Mouse (Mus musculus): ENCODE results near the gene Sft2d1. TPM values are rescaled to one million over a fixed set of nuclear protein-coding genes. Genes with fewer than 3 reads are reported as not detected.

Sft2d1 gene
- total and polyA plus RNA-seq, 3 experiments, result 23.7 to 64.1 (median 29.1) TPM

DNA sequence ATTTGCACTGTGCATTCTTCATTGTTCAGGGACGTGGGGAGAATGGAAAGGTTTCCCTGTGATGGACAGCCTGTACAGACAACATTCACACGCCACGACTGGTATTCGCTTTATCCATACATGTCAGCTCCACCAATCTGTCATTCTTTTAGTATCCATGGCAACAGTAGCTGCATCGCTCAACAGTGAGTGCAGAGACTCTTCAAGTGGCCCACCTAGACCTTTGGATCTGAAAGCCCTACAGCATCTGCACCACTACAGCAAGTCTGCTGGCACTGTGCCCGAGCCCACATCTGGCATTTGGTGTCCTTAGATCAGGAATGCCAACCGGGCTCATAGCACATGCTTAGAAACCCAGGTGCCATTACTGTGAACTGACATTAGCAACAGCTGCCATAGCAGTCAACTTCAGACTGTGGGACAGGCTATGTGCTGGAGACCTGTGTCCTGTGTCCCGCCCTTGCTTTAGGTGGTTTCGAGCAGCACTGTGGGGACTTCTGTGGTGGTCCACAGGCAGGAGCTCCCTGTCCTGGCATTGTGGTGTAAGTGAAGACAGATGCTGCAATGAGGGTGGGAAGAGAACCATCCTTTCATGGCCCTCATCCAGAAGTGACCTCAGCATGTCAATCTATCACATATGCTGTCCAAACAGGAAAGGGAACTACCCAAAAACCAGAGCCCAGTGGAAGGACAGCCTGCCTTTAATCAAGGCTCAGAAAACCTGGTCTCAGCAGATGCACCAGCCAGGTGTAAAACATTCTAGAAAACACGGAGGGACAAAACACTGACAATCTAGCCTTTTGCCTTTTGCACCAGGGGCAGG, 50.6 kb downstream of the Sft2d1 start:
- Histone ChIP-seq H3K9me3 (replicated peaks) (no peaks in the 10 kb centered on the region), H3K4me1 (ENCODE audit: insufficient read depth, low read depth, low read length) (no peaks in the 10 kb centered on the region), H3K36me3 (replicated peaks) (no peaks in the 10 kb centered on the region), H3K4me3 (ENCODE audit: low read depth, low read length) (no peak overlapping the region), H3K27me3 (ENCODE audit: insufficient read depth, low read length) (peaks cover 14% of the 10 kb centered on the region)
- DNase-seq (ENCODE audit: low spot score), result no peak
- TF ChIP-seq GATA2 (IDR thresholded peaks at IDR 0.05; ENCODE audit: borderline replicate concordance, low read depth, low read length) (no peak), GATA1 (IDR thresholded peaks at IDR 0.05; ENCODE audit: borderline replicate concordance, low read length) (no peak)
- ATAC-seq (ENCODE audit: extremely low read depth, insufficient number of reproducible peaks, low FRiP score, poor library complexity, severe bottlenecking), result no peak

DNA sequence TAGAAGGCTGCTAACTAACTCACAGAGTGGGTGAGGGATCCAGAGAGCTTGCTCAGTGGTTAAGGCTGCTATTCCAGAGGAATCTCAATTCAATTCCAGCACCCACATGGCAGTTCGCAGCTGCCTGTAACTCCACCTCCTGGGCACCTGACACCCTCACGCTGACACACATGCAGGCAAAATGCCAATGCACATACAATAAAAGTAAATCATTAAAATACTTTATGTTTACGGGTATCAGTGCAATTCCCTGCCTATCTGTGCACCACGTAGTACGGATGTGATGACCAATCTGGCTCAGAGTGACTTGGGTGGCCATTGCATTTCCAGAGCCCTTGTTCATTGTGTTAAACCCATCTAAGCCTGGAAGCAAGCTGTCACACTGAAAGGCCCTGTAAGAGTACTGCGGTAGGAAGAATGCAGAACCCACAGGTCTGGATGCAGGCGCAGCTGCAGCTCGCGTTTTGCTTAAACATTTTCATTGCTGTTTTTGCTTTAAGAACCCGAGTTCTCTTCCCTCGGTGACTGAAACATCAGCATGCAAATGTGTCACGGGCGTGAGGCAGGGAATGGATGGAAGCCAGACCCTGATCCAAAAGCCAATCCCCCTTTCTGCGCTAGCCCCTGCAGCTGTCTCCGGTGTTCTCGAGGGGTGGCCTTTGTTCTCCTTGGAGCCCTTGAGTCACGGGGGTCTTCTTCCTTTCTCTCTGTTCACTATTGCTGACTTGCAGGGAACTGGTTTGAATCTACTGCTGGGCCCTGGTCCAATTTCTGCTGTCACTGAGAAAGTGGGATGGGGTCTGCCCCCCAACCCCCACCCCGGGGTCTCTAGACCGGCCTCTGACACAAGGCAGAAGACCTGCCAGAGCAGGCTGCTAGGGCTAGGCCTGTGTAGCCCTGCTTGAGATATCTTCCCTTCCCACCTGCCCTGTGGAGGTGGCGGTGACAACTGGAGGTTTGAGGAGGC, 56.9 kb downstream of the Sft2d1 start:
- ATAC-seq (ENCODE audit: extremely low read depth, insufficient number of reproducible peaks, low FRiP score, poor library complexity, severe bottlenecking) (no peak), DNase-seq (ENCODE audit: low spot score) (no peak)
- peaks cover 26% of the 10 kb centered on the region for H3K27me3 ChIP-seq (ENCODE audit: insufficient read depth, low read length)
- no peaks in the 10 kb centered on the region for H3K36me3 ChIP-seq (replicated peaks)
- H3K4me1 ChIP-seq (ENCODE audit: insufficient read depth, low read depth, low read length), result peaks cover 11% of the 10 kb centered on the region
- TF ChIP-seq GATA2 (IDR thresholded peaks at IDR 0.05; ENCODE audit: borderline replicate concordance, low read depth, low read length), result no peak
- no peak for TF ChIP-seq CTCF (IDR thresholded peaks at IDR 0.05; ENCODE audit: low read depth, low read length)
- no peaks in the 10 kb centered on the region for H3K9me3 ChIP-seq (replicated peaks)
- H3K4me3 ChIP-seq (ENCODE audit: low read depth, low read length), result no peak overlapping the region

DNA sequence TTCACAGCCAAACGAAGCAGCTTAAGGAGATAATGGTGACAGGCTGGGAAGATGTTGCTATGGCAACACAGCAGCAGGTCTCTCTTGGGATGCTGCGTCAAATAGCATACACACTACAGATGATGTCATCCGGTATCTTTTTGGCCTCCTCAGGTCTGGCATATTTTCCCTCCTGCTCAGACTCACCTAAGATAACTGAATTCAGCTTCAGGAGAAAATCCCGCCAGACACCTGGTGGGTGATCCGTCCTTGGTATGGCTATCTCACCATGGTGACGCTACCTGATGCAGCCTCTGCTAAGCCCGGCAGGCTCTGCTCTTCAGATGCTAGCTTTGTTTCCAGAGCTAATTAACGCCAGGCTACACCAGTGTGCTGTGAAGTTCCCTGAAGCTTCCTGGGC, 57.7 kb downstream of the Sft2d1 start:
- TF ChIP-seq POLR2AphosphoS5 (IDR thresholded peaks at IDR 0.05; ENCODE audit: insufficient replicate concordance, low read depth, low read length) (no peak), GATA1 (IDR thresholded peaks at IDR 0.05; ENCODE audit: borderline replicate concordance, low read length) (no peak), GATA2 (IDR thresholded peaks at IDR 0.05; ENCODE audit: borderline replicate concordance, low read depth, low read length) (no peak), TAL1 (conservative IDR thresholded peaks at IDR 0.05; ENCODE audit: low read depth, low read length) (no peak), CTCF (IDR thresholded peaks at IDR 0.05; ENCODE audit: low read depth, low read length) (no peak)
- no peaks in the 10 kb centered on the region for H3K9me3 ChIP-seq (replicated peaks)
- H3K27me3 ChIP-seq (ENCODE audit: insufficient read depth, low read length), result peaks cover 26% of the 10 kb centered on the region
- no peaks in the 10 kb centered on the region for H3K36me3 ChIP-seq (replicated peaks)
- no peak overlapping the region for H3K4me3 ChIP-seq (ENCODE audit: low read depth, low read length)
- H3K4me1 ChIP-seq (ENCODE audit: insufficient read depth, low read depth, low read length), result peaks cover 11% of the 10 kb centered on the region
- ATAC-seq (ENCODE audit: extremely low read depth, insufficient number of reproducible peaks, low FRiP score, poor library complexity, severe bottlenecking) (no peak), DNase-seq (ENCODE audit: low spot score) (no peak)

DNA sequence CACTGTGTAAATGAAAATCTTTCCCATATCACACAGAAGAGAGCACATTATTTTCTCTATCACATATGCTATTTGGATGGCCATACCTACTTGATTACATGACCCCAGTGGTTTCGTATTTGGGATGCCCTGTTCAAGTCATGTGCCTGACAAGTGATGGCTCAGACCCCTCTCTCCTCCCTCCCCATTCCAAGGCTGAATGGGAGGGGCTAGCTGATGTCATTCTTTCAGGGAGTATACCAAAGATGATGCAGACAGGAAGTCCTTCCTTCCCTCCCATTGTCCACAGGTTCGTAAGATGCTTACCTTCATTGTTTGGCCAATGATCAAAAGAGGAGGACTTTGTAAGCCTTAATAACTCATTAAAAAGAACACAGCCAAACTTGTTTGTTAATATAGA, 58.3 kb downstream of the Sft2d1 start:
- H3K4me3 ChIP-seq (ENCODE audit: low read depth, low read length), result no peak overlapping the region
- ATAC-seq (ENCODE audit: extremely low read depth, insufficient number of reproducible peaks, low FRiP score, poor library complexity, severe bottlenecking), result no peak
- TF ChIP-seq GATA2 (IDR thresholded peaks at IDR 0.05; ENCODE audit: borderline replicate concordance, low read depth, low read length) (no peak), GATA1 (IDR thresholded peaks at IDR 0.05; ENCODE audit: borderline replicate concordance, low read length) (no peak), CTCF (IDR thresholded peaks at IDR 0.05; ENCODE audit: low read depth, low read length) (no peak), POLR2AphosphoS5 (IDR thresholded peaks at IDR 0.05; ENCODE audit: insufficient replicate concordance, low read depth, low read length) (no peak), TAL1 (conservative IDR thresholded peaks at IDR 0.05; ENCODE audit: low read depth, low read length) (no peak)

DNA sequence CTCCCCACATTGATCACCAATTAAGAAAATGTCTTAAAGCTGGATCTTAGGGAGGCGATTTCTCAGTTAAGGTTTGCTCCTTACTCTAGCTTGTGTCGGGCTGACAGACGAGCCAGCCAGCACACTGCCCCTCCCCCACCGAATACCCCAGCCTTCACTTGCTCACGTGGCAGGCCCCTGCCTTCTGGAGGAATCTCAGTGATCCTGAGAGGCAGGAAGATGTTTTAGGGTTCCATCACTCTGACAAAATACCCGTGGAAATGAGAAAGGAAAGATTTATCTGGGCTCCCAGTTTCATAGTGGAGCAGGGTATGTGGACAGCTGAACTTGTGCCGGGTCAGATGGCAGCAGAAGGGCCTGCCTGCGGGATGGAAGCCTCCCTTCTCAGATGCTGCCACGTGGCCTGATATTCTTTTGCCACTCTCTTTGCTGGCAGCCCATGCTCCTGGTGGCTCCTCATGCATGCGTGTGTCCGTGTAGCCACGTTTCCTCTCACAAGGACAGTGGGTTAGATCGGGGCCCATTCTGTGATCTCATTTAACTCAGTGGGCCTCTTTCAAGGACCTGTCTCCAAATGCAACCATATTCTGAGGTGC, 59.8 kb downstream of the Sft2d1 start:
- DNase-seq (ENCODE audit: low spot score) (no peak), ATAC-seq (ENCODE audit: extremely low read depth, insufficient number of reproducible peaks, low FRiP score, poor library complexity, severe bottlenecking) (no peak)
- no peak overlapping the region for H3K4me3 ChIP-seq (ENCODE audit: low read depth, low read length)
- peaks cover 11% of the 10 kb centered on the region for H3K4me1 ChIP-seq (ENCODE audit: insufficient read depth, low read depth, low read length)
- peaks cover 20% of the 10 kb centered on the region for H3K27me3 ChIP-seq (ENCODE audit: insufficient read depth, low read length)
- H3K36me3 ChIP-seq (replicated peaks), result no peaks in the 10 kb centered on the region
- TF ChIP-seq GATA1 (IDR thresholded peaks at IDR 0.05; ENCODE audit: borderline replicate concordance, low read length) (no peak), POLR2AphosphoS5 (IDR thresholded peaks at IDR 0.05; ENCODE audit: insufficient replicate concordance, low read depth, low read length) (no peak), CTCF (IDR thresholded peaks at IDR 0.05; ENCODE audit: low read depth, low read length) (no peak), TAL1 (conservative IDR thresholded peaks at IDR 0.05; ENCODE audit: low read depth, low read length) (no peak), GATA2 (IDR thresholded peaks at IDR 0.05; ENCODE audit: borderline replicate concordance, low read depth, low read length) (no peak)
- no peaks in the 10 kb centered on the region for H3K9me3 ChIP-seq (replicated peaks)

More for the DNA sequence above, 58.3 kb downstream of the Sft2d1 start:
- H3K27me3 ChIP-seq (ENCODE audit: insufficient read depth, low read length), result peaks cover 26% of the 10 kb centered on the region
- H3K9me3 ChIP-seq (replicated peaks), result no peaks in the 10 kb centered on the region
- H3K4me1 ChIP-seq (ENCODE audit: insufficient read depth, low read depth, low read length), result peaks cover 11% of the 10 kb centered on the region
- no peaks in the 10 kb centered on the region for H3K36me3 ChIP-seq (replicated peaks)
- no peak for DNase-seq (ENCODE audit: low spot score)

GRCm38 (mm10) chr17:8371834-8372233, 60.9 kb downstream of the Sft2d1 start:
- ATAC-seq (ENCODE audit: extremely low read depth, insufficient number of reproducible peaks, low FRiP score, poor library complexity, severe bottlenecking), result peak; percentile 78
- peak overlapping the region; percentile 64; the same call in 1 of the 2 replicates for H3K4me3 ChIP-seq (ENCODE audit: low read depth, low read length)
- H3K9me3 ChIP-seq (replicated peaks), result no peaks in the 10 kb centered on the region
- peaks cover 11% of the 10 kb centered on the region for H3K4me1 ChIP-seq (ENCODE audit: insufficient read depth, low read depth, low read length)
- no peaks in the 10 kb centered on the region for H3K36me3 ChIP-seq (replicated peaks)
- peaks cover 20% of the 10 kb centered on the region for H3K27me3 ChIP-seq (ENCODE audit: insufficient read depth, low read length)
- no peak for TF ChIP-seq GATA1 (IDR thresholded peaks at IDR 0.05; ENCODE audit: borderline replicate concordance, low read length)
- TF ChIP-seq CTCF (IDR thresholded peaks at IDR 0.05; ENCODE audit: low read depth, low read length), result no peak
- no peak for TF ChIP-seq GATA2 (IDR thresholded peaks at IDR 0.05; ENCODE audit: borderline replicate concordance, low read depth, low read length)
- no peak for TF ChIP-seq TAL1 (conservative IDR thresholded peaks at IDR 0.05; ENCODE audit: low read depth, low read length)
- no peak for TF ChIP-seq POLR2AphosphoS5 (IDR thresholded peaks at IDR 0.05; ENCODE audit: insufficient replicate concordance, low read depth, low read length)
- DNase-seq (ENCODE audit: low spot score), result peak; percentile 72
